10 mouse cellular contexts compared by ENCODE assay signal in genomic region chr13:102355569-102355968, GRCm38 (mm10).
DNase-seq lines count a peak whose midpoint lies in the region; ATAC-seq lines count a peak whose summit lies in the region.
"Had no signal": no experiment of that assay in that cellular context is flagged by ENCODE, and none has a peak within 500 bp of the region (broad histone marks: within the 10 kb centered on the region; RNA-seq: fewer than 3 reads in every experiment).

No protein-coding gene starts in this region.

- 0 out of 2 replicates have a peak overlapping the region, but pooled peaks have one; percentile 41 for H3K27ac ChIP-seq in kidney, embryonic 15.5 days
- H3K27ac ChIP-seq in kidney, embryonic 16.5 days (ENCODE audit: low read length) = no peak overlapping the region
- H3K27ac ChIP-seq in hindbrain, embryonic 12.5 days = no peak overlapping the region

- H3K4me3 ChIP-seq in kidney, embryonic 15.5 days (replicated peaks) = no peak overlapping the region
- no peak overlapping the region for H3K4me3 ChIP-seq in kidney, embryonic 16.5 days (ENCODE audit: low read length)
- no peak overlapping the region for H3K4me3 ChIP-seq in hindbrain, embryonic 12.5 days

- H3K27me3 ChIP-seq in kidney, embryonic 15.5 days = no peaks in the 10 kb centered on the region
- H3K27me3 ChIP-seq in kidney, embryonic 16.5 days (ENCODE audit: insufficient read depth, low read length) = no peaks in the 10 kb centered on the region
- no peaks in the 10 kb centered on the region for H3K27me3 ChIP-seq in hindbrain, embryonic 12.5 days
- H3K27me3 ChIP-seq: Patski had no signal

- H3K4me2 ChIP-seq in kidney, embryonic 15.5 days = no peak overlapping the region
- H3K4me2 ChIP-seq in kidney, embryonic 16.5 days (replicated peaks; ENCODE audit: low read depth, low read length) = no peak overlapping the region
- no peak overlapping the region for H3K4me2 ChIP-seq in hindbrain, embryonic 12.5 days (replicated peaks)

- H3K9me3 ChIP-seq in kidney, embryonic 15.5 days (replicated peaks) = no peaks in the 10 kb centered on the region
- H3K9me3 ChIP-seq in kidney, embryonic 16.5 days (ENCODE audit: low read length) = no peaks in the 10 kb centered on the region
- no peaks in the 10 kb centered on the region for H3K9me3 ChIP-seq in hindbrain, embryonic 12.5 days (replicated peaks)

- DNase-seq in MN1 (ENCODE audit: low spot score) = peak; percentile 20
- peak; percentile 93 for DNase-seq in NIH3T3 (ENCODE audit: low read depth)
- peak; percentile 83 for DNase-seq in kidney, postnatal 10 days
- DNase-seq in c-Kit-positive CD71-positive TER-119-positive erythroid progenitor cells, embryonic 14.5 days (ENCODE audit: low spot score) = no peak
- DNase-seq: cerebellum, adult 2 months; thymus, postnatal 36 days had no signal

- H3K9ac ChIP-seq in kidney, embryonic 15.5 days = no peak overlapping the region
- no peak overlapping the region for H3K9ac ChIP-seq in kidney, embryonic 16.5 days (replicated peaks; ENCODE audit: low read length)
- no peak overlapping the region for H3K9ac ChIP-seq in hindbrain, embryonic 12.5 days

- H3K4me1 ChIP-seq in kidney, embryonic 15.5 days = 0 out of 2 replicates have a peak, but pooled peaks cover 2% of the 10 kb centered on the region
- H3K4me1 ChIP-seq in kidney, embryonic 16.5 days (ENCODE audit: insufficient read depth, low read length) = no peaks in the 10 kb centered on the region
- H3K4me1 ChIP-seq in hindbrain, embryonic 12.5 days = no peaks in the 10 kb centered on the region

- no peak for ATAC-seq in kidney, embryonic 15.5 days (replicated peaks; ENCODE audit: low FRiP score)
- no peak for ATAC-seq in kidney, embryonic 16.5 days (ENCODE audit: low FRiP score, low TSS enrichment)
- no peak for ATAC-seq in hindbrain, embryonic 12.5 days (ENCODE audit: low FRiP score)
- ATAC-seq: Patski had no signal

- 22% methylated on average over 1 of the region's 1 CpGs for WGBS in kidney, embryonic 15.5 days
- 28% methylated on average over 1 of the region's 1 CpGs for WGBS in kidney, embryonic 16.5 days
- 59% methylated on average over 1 of the region's 1 CpGs for WGBS in hindbrain, embryonic 12.5 days

- no peaks in the 10 kb centered on the region for H3K36me3 ChIP-seq in kidney, embryonic 15.5 days
- H3K36me3 ChIP-seq in kidney, embryonic 16.5 days (ENCODE audit: insufficient read depth, low read length) = no peaks in the 10 kb centered on the region
- H3K36me3 ChIP-seq in hindbrain, embryonic 12.5 days = no peaks in the 10 kb centered on the region
